Mouse (Mus musculus): Measurements from ENCODE around the gene Gm6169.
"Not testable (repeated sequence)": the region's sequence is repeated elsewhere in the genome, so short reads cannot be mapped to it uniquely, and the experiment has no call there.

The Gm6169 gene

GRCm38 (mm10) chr13:97067691-97068090, 31.3 kb downstream of the Gm6169 start:
- no peak for DNase-seq

DNA sequence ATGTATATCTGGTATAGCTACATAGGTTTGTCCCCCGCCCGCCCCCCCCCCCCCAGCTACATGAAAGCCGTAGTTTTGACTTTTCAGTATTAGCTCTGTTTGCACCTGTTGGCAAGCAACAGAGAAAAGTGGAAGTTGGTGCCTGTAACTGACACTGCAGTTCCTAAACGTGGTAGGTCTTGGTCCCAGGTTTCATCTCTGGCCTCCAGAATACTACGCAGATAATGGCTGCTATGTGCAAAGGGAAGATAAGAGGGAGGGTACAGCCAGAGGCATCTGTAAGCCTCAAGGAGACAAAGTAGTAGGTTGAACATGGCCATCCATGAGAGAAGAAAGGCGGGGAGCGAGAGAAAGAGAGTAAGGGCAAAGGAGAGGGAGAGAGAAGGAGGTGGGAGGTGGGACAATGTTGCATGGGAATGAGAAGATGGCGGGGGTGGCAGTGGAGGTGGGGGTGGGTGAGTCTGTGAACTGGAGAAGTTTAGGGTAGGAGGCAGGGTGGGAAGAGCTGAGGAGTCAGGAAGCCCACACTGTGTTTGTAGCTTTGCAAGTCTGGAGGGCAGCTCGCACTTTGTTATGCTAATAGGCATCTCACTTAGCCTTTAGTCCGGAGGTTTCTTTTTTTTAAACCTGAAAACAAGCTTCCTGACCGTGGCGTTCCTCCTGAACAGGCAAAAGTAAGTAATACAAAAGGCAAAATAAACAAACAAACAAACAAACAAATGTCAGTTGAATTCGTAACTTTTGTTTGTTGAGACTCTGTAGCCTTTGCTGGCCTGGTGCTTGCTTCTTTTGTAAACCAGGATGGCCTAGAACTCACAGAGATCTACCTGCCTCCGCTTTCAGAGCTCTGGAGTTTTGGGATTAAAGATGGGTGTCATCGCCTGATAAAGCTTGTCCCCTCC, 32.1 kb downstream of the Gm6169 start, which contains the start of gene Fam169a:
Gene Fam169a, plus strand, starts transcription at position 638 of the 902 bp plus-strand sequence.
- no peak for DNase-seq

DNA sequence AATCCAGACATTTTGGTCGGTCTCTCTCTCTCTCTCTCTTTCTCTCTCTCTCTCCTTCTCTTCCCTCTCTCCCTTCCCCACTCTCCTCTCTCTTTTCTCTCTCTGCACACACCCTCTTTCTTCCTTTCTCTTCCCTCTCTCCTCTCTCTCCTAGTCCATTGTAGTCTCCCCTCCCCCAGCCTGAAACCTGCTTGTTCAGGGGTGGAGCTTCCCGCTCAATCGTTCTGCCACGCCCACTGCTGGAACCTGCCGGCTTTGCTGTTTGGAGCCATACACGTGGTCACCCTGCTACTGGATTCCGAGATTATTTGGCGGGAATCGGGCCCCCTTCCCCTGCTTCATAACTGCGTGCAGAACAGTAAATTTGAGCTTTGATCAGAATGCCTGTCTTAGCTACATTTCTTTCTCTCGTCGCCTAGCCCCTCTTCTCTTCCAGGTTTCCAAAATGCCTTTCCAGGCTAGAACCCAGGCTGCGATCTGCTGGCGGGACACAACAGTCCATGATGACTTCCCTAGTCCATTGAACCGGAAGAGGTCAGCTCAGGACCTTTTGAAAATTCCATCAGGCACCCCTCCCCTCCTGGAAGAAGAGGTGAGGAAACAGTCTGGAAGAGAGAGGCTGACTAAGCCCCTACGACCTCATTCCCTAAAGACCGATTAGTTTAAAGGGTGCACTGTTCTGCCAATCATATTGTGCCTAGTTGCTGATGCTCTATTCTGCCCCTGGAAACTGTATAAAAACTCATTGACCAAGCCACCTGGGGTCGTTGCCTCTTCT, 34.0 kb downstream of the Gm6169 start:
- not testable (repeated sequence) for DNase-seq

DNA sequence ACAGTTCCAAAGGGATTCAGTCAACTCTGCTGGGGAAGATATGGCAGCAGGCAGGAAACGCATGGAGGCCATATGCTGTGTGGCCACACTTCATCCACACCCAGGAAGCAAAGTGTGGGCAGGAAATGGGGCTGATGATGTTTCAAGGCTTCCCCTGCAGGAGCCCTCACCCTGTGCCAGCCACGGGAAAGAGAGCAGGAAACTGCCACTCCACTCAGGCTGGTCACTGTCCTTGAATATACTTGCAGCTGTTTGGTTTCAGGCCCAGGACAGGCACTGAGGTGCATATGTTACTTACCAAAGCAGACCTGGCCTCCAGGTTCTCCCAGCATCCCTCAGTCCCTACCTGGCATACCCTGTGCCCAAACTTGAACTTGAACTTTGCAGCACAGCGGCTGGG, 34.6 kb downstream of the Gm6169 start:
- DNase-seq: no peak

DNA sequence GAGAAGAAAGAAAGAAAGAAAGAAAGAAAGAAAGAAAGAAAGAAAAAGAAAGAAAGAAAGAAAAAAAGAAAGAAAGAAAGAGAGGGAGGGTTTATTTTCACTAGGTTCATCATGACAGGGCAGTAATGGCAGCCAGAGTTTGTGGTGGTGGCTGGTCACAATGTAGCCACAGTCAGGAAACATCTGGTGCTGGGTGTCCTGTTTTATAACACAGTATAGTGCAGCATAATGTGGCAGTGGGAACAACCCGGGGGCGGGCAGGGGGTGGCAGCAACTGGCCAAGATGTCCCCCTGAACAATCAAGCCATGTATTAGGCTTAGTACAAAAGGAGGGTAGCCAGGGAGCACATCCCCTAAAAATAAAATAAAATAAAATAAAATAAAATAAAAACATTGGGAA, 35.6 kb downstream of the Gm6169 start:
- no peak for DNase-seq

- no peak for DNase-seq
These were observed 36.9 kb downstream of the Gm6169 start for GRCm38 (mm10) chr13:97062151-97062550.

DNA sequence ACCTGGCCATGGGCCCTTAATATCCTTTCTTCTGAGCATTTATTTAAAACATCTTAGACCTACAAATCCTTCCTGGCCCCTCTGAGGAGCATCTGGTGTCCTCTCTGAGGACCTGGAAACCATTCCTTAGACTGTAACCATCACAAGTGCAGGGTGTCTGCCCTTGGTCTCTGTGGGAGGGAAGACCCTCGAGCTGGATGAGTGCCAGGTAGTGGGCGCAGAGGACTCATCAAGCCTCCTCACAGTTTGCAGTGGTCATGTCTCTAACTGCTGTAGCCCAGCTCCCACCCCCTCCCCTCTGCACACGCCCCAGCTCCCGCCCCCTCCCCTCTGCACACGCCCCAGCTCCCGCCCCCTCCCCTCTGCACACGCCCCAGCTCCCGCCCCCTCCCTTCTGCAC, 38.7 kb downstream of the Gm6169 start:
- DNase-seq: no peak

DNA sequence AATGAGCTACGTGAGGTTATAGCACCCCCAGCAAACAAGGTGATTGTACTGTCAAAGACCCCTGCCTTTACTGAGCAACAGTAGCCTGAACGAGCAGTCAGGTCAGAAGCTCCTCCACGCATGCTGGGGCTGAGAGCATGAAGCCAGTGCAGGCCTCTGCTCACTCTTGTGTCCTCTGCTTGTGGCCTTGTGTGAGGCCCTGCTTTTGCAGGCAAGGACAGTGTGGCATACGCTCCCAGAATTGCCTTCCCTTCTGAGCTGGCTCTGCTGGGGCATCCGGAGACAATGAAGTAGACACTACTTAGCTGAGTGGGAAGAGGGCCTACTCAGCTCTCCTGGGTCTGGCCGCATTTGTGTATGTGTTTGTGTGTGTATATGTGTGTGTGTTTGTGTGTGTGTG, 39.3 kb downstream of the Gm6169 start:
- no peak for DNase-seq

DNA sequence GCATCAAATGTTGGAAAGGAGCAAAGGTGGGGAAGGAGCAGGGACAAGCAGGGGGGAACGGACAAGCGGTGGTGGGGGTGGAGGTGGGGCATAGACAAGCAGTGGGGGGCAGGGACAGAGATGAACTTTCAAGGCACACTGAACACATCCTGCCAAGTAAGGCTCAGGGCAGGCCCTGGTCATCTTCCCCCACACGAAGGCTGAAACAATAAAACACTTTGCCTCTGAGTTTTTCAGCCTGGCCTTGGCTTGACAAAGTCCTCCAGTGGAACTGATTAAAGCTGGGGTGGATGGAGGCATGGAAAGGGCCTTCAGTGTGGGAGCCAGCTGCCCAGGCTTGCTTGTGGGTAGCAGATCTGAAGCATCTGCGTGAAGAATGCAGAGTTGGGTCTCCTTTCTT, 41.2 kb downstream of the Gm6169 start:
- no peak for DNase-seq

- DNase-seq: no peak
These were observed 45.2 kb downstream of the Gm6169 start for GRCm38 (mm10) chr13:97053844-97054243.

- peak; percentile 36 for DNase-seq
These were observed 46.4 kb downstream of the Gm6169 start for GRCm38 (mm10) chr13:97052667-97053066.

DNA sequence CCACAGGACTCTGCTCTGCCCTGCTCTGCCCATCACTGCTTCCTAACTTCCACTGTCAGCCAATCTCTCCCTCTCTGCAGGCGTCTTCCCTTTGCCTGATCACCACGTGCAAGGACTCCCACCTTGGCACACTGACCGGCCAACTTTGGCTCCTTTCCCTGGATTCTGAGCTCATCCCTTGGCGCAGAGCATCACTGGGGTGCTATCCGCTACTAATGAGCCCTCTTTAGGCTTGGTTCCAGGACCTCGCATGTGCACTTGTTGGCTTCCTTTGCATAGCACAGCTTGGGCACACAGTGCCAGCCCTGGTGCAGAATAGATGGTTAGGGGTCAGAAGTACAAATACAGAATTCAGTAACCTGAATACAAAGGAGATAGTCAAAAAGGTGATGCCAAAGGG, 47.9 kb downstream of the Gm6169 start:
- DNase-seq: no peak

Measured in thymus, postnatal 25 days (tissue).